Mouse (Mus musculus): ENCODE measurements around the gene Cemip. TPM values are rescaled to one million over a fixed set of nuclear protein-coding genes. Genes with fewer than 3 reads are reported as not detected.
"Not testable (repeated sequence)": the region's sequence is repeated elsewhere in the genome, so short reads cannot be mapped to it uniquely, and the experiment has no call there.

Cemip gene
- polyA plus RNA-seq, 1 experiment from 2014 or later: 1.7 TPM

- H3K9me3 ChIP-seq (ENCODE audit: low read depth, low read length): no peaks in the 10 kb centered on the region
- no peaks in the 10 kb centered on the region for H3K27me3 ChIP-seq (ENCODE audit: insufficient read depth, low read length)
- H3K27ac ChIP-seq (ENCODE audit: low read depth): no peak overlapping the region
- H3K4me1 ChIP-seq (ENCODE audit: insufficient read depth): peaks cover 15% of the 10 kb centered on the region; the same call in 1 of the 2 replicates
- no peak overlapping the region for H3K4me3 ChIP-seq (ENCODE audit: low read depth, low read length)
- ATAC-seq (ENCODE audit: insufficient read depth) (no peak), DNase-seq (no peak)
- TF ChIP-seq CTCF (IDR thresholded peaks at IDR 0.05; ENCODE audit: low read depth): peak; percentile 37; the same call in 1 of the 2 replicates
- peaks cover 45% of the 10 kb centered on the region for H3K36me3 ChIP-seq (ENCODE audit: insufficient read depth)
- H3K9ac ChIP-seq: no peak overlapping the region
- WGBS: 93% methylated on average over 1 of the region's 1 CpGs
- H3K4me2 ChIP-seq: peak overlapping the region; percentile 68
Measured at GRCm38 (mm10) chr7:83894348-83894747, 192.0 kb downstream of the Cemip start.

- peak overlapping the region; percentile 68 for H3K4me2 ChIP-seq
- peak overlapping the region; percentile 74 for H3K9ac ChIP-seq
- no peaks in the 10 kb centered on the region for H3K27me3 ChIP-seq (ENCODE audit: insufficient read depth, low read length)
- H3K4me3 ChIP-seq (ENCODE audit: low read depth, low read length): peak overlapping the region; percentile 54
- H3K27ac ChIP-seq (ENCODE audit: low read depth): peak overlapping the region; percentile 91
- no peaks in the 10 kb centered on the region for H3K9me3 ChIP-seq (ENCODE audit: low read depth, low read length)
- no peak; the same call in 1 of the 2 replicates for TF ChIP-seq CTCF (IDR thresholded peaks at IDR 0.05; ENCODE audit: low read depth)
- peaks cover 15% of the 10 kb centered on the region; the same call in 1 of the 2 replicates for H3K4me1 ChIP-seq (ENCODE audit: insufficient read depth)
- no peak; the same call in none of the 2 replicates for ATAC-seq (ENCODE audit: insufficient read depth)
- WGBS: 0% methylated on average over 19 of the region's 21 CpGs
- DNase-seq: peak; percentile 39
- peaks cover 25% of the 10 kb centered on the region for H3K36me3 ChIP-seq (ENCODE audit: insufficient read depth)
Measured at GRCm38 (mm10) chr7:83892333-83892669, 194.0 kb downstream of the Cemip start.

GRCm38 (mm10) chr7:83891433-83892332, 194.6 kb downstream of the Cemip start:
- Histone ChIP-seq H3K27me3 (ENCODE audit: insufficient read depth, low read length) (no peaks in the 10 kb centered on the region), H3K4me3 (ENCODE audit: low read depth, low read length) (peak overlapping the region; percentile 54), H3K27ac (ENCODE audit: low read depth) (peak overlapping the region; percentile 91), H3K9me3 (ENCODE audit: low read depth, low read length) (no peaks in the 10 kb centered on the region; the same call in 1 of the 2 replicates), H3K36me3 (ENCODE audit: insufficient read depth) (peaks cover 21% of the 10 kb centered on the region), H3K9ac (peak overlapping the region; percentile 74), H3K4me2 (peak overlapping the region; percentile 68), H3K4me1 (ENCODE audit: insufficient read depth) (peaks cover 15% of the 10 kb centered on the region; the same call in 1 of the 2 replicates)
- peak; percentile 97 for ATAC-seq (ENCODE audit: insufficient read depth)
- DNase-seq: peak; percentile 100
- WGBS: 2% methylated on average over 44 of the region's 44 CpGs
- 0 out of 2 replicates have a peak, but pooled peaks have one; percentile 37 for TF ChIP-seq CTCF (IDR thresholded peaks at IDR 0.05; ENCODE audit: low read depth)

GRCm38 (mm10) chr7:83889946-83890345, 196.4 kb downstream of the Cemip start:
- H3K27me3 ChIP-seq (ENCODE audit: insufficient read depth, low read length); H3K9me3 ChIP-seq (ENCODE audit: low read depth, low read length); H3K36me3 ChIP-seq (ENCODE audit: insufficient read depth); H3K27ac ChIP-seq (ENCODE audit: low read depth); H3K9ac ChIP-seq; ATAC-seq (ENCODE audit: insufficient read depth); H3K4me3 ChIP-seq (ENCODE audit: low read depth, low read length); H3K4me2 ChIP-seq; DNase-seq: not testable (repeated sequence)
- 89% methylated on average over 5 of the region's 5 CpGs for WGBS
- H3K4me1 ChIP-seq (ENCODE audit: insufficient read depth): peaks cover 17% of the 10 kb centered on the region; the same call in 1 of the 2 replicates

- TF ChIP-seq CTCF (IDR thresholded peaks at IDR 0.05; ENCODE audit: low read depth): no peak
- DNase-seq: no peak
- Histone ChIP-seq H3K9ac (no peak overlapping the region), H3K27me3 (ENCODE audit: insufficient read depth, low read length) (no peaks in the 10 kb centered on the region), H3K36me3 (ENCODE audit: insufficient read depth) (peaks cover 2% of the 10 kb centered on the region), H3K9me3 (ENCODE audit: low read depth, low read length) (no peaks in the 10 kb centered on the region; the same call in 1 of the 2 replicates), H3K27ac (ENCODE audit: low read depth) (no peak overlapping the region), H3K4me2 (no peak overlapping the region), H3K4me1 (ENCODE audit: insufficient read depth) (peaks cover 17% of the 10 kb centered on the region; the same call in 1 of the 2 replicates), H3K4me3 (ENCODE audit: low read depth, low read length) (no peak overlapping the region)
- 51% methylated on average over 3 of the region's 3 CpGs for WGBS
- ATAC-seq (ENCODE audit: insufficient read depth): no peak
Measured at GRCm38 (mm10) chr7:83889383-83889782, 196.9 kb downstream of the Cemip start.

- Histone ChIP-seq H3K9me3 (ENCODE audit: low read depth, low read length) (no peaks in the 10 kb centered on the region; the same call in 1 of the 2 replicates), H3K9ac (no peak overlapping the region), H3K4me2 (no peak overlapping the region), H3K27ac (ENCODE audit: low read depth) (peak overlapping the region; percentile 6; the same call in 1 of the 2 replicates), H3K36me3 (ENCODE audit: insufficient read depth) (peaks cover 10% of the 10 kb centered on the region), H3K4me1 (ENCODE audit: insufficient read depth) (peaks cover 15% of the 10 kb centered on the region), H3K4me3 (ENCODE audit: low read depth, low read length) (no peak overlapping the region), H3K27me3 (ENCODE audit: insufficient read depth, low read length) (no peaks in the 10 kb centered on the region)
- 90% methylated on average over 6 of the region's 6 CpGs for WGBS
- ATAC-seq (ENCODE audit: insufficient read depth) (no peak), DNase-seq (peak; percentile 60)
- TF ChIP-seq CTCF (IDR thresholded peaks at IDR 0.05; ENCODE audit: low read depth): peak; percentile 67
Measured at GRCm38 (mm10) chr7:83886366-83887129, 199.8 kb downstream of the Cemip start.

Data from lung, embryonic 14.5 days (tissue).